Mouse (Mus musculus) CH12.LX (cell line): Measurements from ENCODE around the gene Parm1. TPM values are rescaled to one million over a fixed set of nuclear protein-coding genes. Genes with fewer than 3 reads are reported as not detected.

Experiments
- DNase-seq: peaks from one replicate; pipeline ENCODE4 v3.0.0-alpha.2; 2013; ENCODE audit errors: extremely low read depth
- H3K27ac ChIP-seq: 2 replicates; pipeline ENCODE4 v1.5.1; 2012; ENCODE audit warnings: low read depth, mild to moderate bottlenecking, control low read depth, moderate library complexity; ENCODE audit not compliant: insufficient read depth
- H3K27me3 ChIP-seq: replicated peaks from 2 replicates; pipeline ENCODE3; 2012; ENCODE audit warnings: inconsistent platforms
- H3K36me3 ChIP-seq, 2 experiments: replicated peaks in 1 of 2; 2 replicates each; pipeline versions ENCODE3 to v1.6.1; 2012; ENCODE audit warnings: inconsistent platforms in 1 of 2, low read length in 1 of 2, mild to moderate bottlenecking in 1 of 2, mixed read lengths in 1 of 2, moderate library complexity in 1 of 2; ENCODE audit not compliant: control insufficient read depth in 1 of 2, insufficient read depth in 1 of 2
- H3K4me1 ChIP-seq, 2 experiments: 2 replicates each; pipeline ENCODE4 v1.6.1; 2012; ENCODE audit warnings: inconsistent platforms in 1 of 2, moderate library complexity in 1 of 2; ENCODE audit not compliant: insufficient read depth in 2 of 2, control insufficient read depth in 1 of 2
- H3K4me2 ChIP-seq: 2 replicates; pipeline ENCODE4 v1.6.1; 2012; ENCODE audit warnings: low read depth, mild to moderate bottlenecking, control low read depth; ENCODE audit not compliant: poor library complexity, insufficient read depth, severe bottlenecking
- H3K4me3 ChIP-seq, 3 experiments: fragments of 150-350 bp in 1 of 3; sonication (generic) in 1 of 3; replicated peaks in 1 of 3; 2 replicates each; pipeline versions ENCODE3 to v1.5.1; 2011 to 2012; ENCODE audit warnings: low read depth in 2 of 3, low read length in 2 of 3, mild to moderate bottlenecking in 2 of 3, moderate library complexity in 2 of 3, control low read depth in 1 of 3, improper control_type of control experiment in 1 of 3, inconsistent platforms in 1 of 3, mixed read lengths in 1 of 3; ENCODE audit not compliant: poor library complexity in 1 of 3
- H3K79me2 ChIP-seq: replicated peaks from 2 replicates; pipeline ENCODE4 v1.6.1; 2012; ENCODE audit warnings: mild to moderate bottlenecking, moderate library complexity; ENCODE audit not compliant: control insufficient read depth, poor library complexity, insufficient read depth, severe bottlenecking; ENCODE audit errors: extremely low read depth
- H3K9ac ChIP-seq: 2 replicates; pipeline ENCODE4 v1.6.1; 2012; ENCODE audit warnings: low read depth, mild to moderate bottlenecking, control low read depth, moderate library complexity; ENCODE audit not compliant: insufficient read depth
- H3K9me3 ChIP-seq: replicated peaks from 2 replicates; pipeline ENCODE3; 2012; ENCODE audit warnings: low read length, inconsistent platforms, mixed read lengths
- CHD1 ChIP-seq: IDR thresholded peaks from 2 replicates; pipeline ENCODE4 v1.6.1; 2012; ENCODE audit warnings: low read depth, low read length, improper control_type of control experiment, inconsistent platforms
- CHD2 ChIP-seq: IDR thresholded peaks from 2 replicates; pipeline ENCODE4 v1.6.1; 2011; ENCODE audit warnings: low read length, improper control_type of control experiment
- E2F4 ChIP-seq: IDR thresholded peaks from 2 replicates; pipeline ENCODE4 v1.6.1; 2011; ENCODE audit warnings: low read depth, low read length, improper control_type of control experiment; ENCODE audit not compliant: insufficient replicate concordance
- ELF1 ChIP-seq: IDR thresholded peaks from 2 replicates; pipeline ENCODE4 v1.6.1; 2014; ENCODE audit warnings: low read depth, mild to moderate bottlenecking, inconsistent platforms, low read length, improper control_type of control experiment
- GABPA ChIP-seq: IDR thresholded peaks from 2 replicates; pipeline ENCODE4 v1.6.1; 2012; ENCODE audit warnings: low read depth, low read length, improper control_type of control experiment, inconsistent platforms; ENCODE audit not compliant: insufficient replicate concordance
- HCFC1 ChIP-seq: IDR thresholded peaks from 2 replicates; pipeline ENCODE4 v1.6.1; 2012; ENCODE audit warnings: low read depth, mild to moderate bottlenecking, inconsistent platforms, low read length, improper control_type of control experiment
- JUN ChIP-seq: IDR thresholded peaks from 2 replicates; pipeline ENCODE4 v1.6.1; 2011; ENCODE audit warnings: low read depth, mild to moderate bottlenecking, low read length, improper control_type of control experiment, moderate library complexity; ENCODE audit not compliant: insufficient read depth
- MAFK ChIP-seq: IDR thresholded peaks from 2 replicates; pipeline ENCODE4 v1.6.1; 2011; ENCODE audit warnings: low read length, improper control_type of control experiment; ENCODE audit not compliant: insufficient replicate concordance
- MAX ChIP-seq: IDR thresholded peaks from 2 replicates; pipeline ENCODE4 v1.6.1; 2011; ENCODE audit warnings: low read length, improper control_type of control experiment
- MAZ ChIP-seq: IDR thresholded peaks from 2 replicates; pipeline ENCODE4 v1.6.1; 2012; ENCODE audit warnings: low read depth, mild to moderate bottlenecking, inconsistent platforms, low read length, improper control_type of control experiment, moderate library complexity
- MEF2A ChIP-seq: IDR thresholded peaks from 2 replicates; pipeline ENCODE4 v1.6.1; 2014; ENCODE audit warnings: low read depth, mild to moderate bottlenecking, inconsistent platforms, low read length, improper control_type of control experiment, borderline replicate concordance
- MXI1 ChIP-seq: IDR thresholded peaks from 2 replicates; pipeline ENCODE4 v1.6.1; 2011; ENCODE audit warnings: mild to moderate bottlenecking, low read depth, low read length, improper control_type of control experiment
- NELFE ChIP-seq: IDR thresholded peaks from 2 replicates; pipeline ENCODE4 v1.6.1; 2011; ENCODE audit warnings: low read depth, low read length, improper control_type of control experiment
- PAX5 ChIP-seq: IDR thresholded peaks from 2 replicates; pipeline ENCODE4 v1.6.1; 2012; ENCODE audit warnings: low read length, inconsistent platforms, mixed read lengths
- POLR2AphosphoS2 ChIP-seq: IDR thresholded peaks from 2 replicates; pipeline ENCODE4 v1.6.1; 2011; ENCODE audit warnings: low read depth, low read length, improper control_type of control experiment
- RCOR1 ChIP-seq: conservative IDR thresholded peaks from 2 replicates; pipeline ENCODE4 v1.6.1; 2012; ENCODE audit warnings: low read depth, mild to moderate bottlenecking, inconsistent platforms, low read length, improper control_type of control experiment
- SIN3A ChIP-seq: IDR thresholded peaks from 2 replicates; pipeline ENCODE4 v1.6.1; 2012; ENCODE audit warnings: low read length, improper control_type of control experiment, inconsistent platforms
- SMC3 ChIP-seq: IDR thresholded peaks from 2 replicates; pipeline ENCODE4 v1.6.1; 2011; ENCODE audit warnings: low read depth, low read length, improper control_type of control experiment
- TBP ChIP-seq: conservative IDR thresholded peaks from 2 replicates; pipeline ENCODE4 v1.6.1; 2011; ENCODE audit warnings: low read depth, low read length, improper control_type of control experiment
- UBTF ChIP-seq: IDR thresholded peaks from 2 replicates; pipeline ENCODE4 v1.6.1; 2012; ENCODE audit warnings: low read depth, mild to moderate bottlenecking, inconsistent platforms, low read length, improper control_type of control experiment, moderate library complexity
- USF1 ChIP-seq: IDR thresholded peaks from 2 replicates; pipeline ENCODE4 v1.6.1; 2014; ENCODE audit warnings: low read depth, mild to moderate bottlenecking, inconsistent platforms, low read length, improper control_type of control experiment
- USF2 ChIP-seq: conservative IDR thresholded peaks from 2 replicates; pipeline ENCODE4 v1.6.1; 2011; ENCODE audit warnings: low read depth, low read length, improper control_type of control experiment
- ZC3H11A ChIP-seq: IDR thresholded peaks from 2 replicates; pipeline ENCODE4 v1.6.1; 2012; ENCODE audit warnings: low read depth, mild to moderate bottlenecking, inconsistent platforms, low read length, improper control_type of control experiment
- ZMIZ1 ChIP-seq: IDR thresholded peaks from 2 replicates; pipeline ENCODE4 v1.6.1; 2012; ENCODE audit warnings: low read depth, mild to moderate bottlenecking, inconsistent platforms, low read length, improper control_type of control experiment
- ZNF384 ChIP-seq: IDR thresholded peaks from 2 replicates; pipeline ENCODE4 v1.6.1; 2012; ENCODE audit warnings: low read depth, low read length, improper control_type of control experiment, inconsistent platforms
- dilution Hi-C: fragments of 300-500 bp; cut with MboI; formaldehyde crosslinking; loops from 2 replicates; pipeline ENCODE4 v1.14.3; 2020; ENCODE audit warnings: low sequenced_read_pairs; ENCODE audit not compliant: extremely low pct_unique_long_range_greater_than_20kb, extremely low pct_ligation_motif_present
- in situ Hi-C: fragments of 300-500 bp; cut with MboI; formaldehyde crosslinking; loops from 3 replicates; pipeline ENCODE4 v1.14.3; 2019; ENCODE audit warnings: low sequenced_read_pairs, low pct_ligation_motif_present, low pct_unique_long_range_greater_than_20kb, mixed read lengths
- polyA plus RNA-seq: library from polyadenylated mRNA; unstranded; fragments of >175 nt; gene quantifications from 2 replicates; pipeline ENCODE4 v1.2.1, GENCODE M21; 2012; ENCODE audit warnings: low read depth; ENCODE audit not compliant: insufficient read length
- total RNA-seq, 2 experiments: library from RNA; depleted of rRNA; stranded (reverse); fragments of 300-350 nt in 1 of 2; fragments of >200 nt in 1 of 2; gene quantifications; 2 replicates each; pipeline ENCODE4 v1.2.3; 2012 to 2014

Parm1 gene
- total and polyA plus RNA-seq, 3 experiments: 0.85 to 2.6 (median 0.90) TPM

GRCm38 (mm10) chr5:91621197-91621596 is 103.8 kb downstream of the Parm1 start:
- Histone ChIP-seq H3K36me3 (peaks cover 0 to 9% of the 10 kb centered on the region in 2 experiments), H3K27me3 (no peaks in the 10 kb centered on the region), H3K79me2 (no peaks in the 10 kb centered on the region), H3K4me2 (no peak overlapping the region), H3K9me3 (no peaks in the 10 kb centered on the region), H3K27ac (no peak overlapping the region), H3K4me1 (peaks cover 0 to 12% of the 10 kb centered on the region in 2 experiments; a peak in 2 of 4 replicates), H3K4me3 (no peak overlapping the region), H3K9ac (no peak overlapping the region)
- DNase-seq: no peak
- TF ChIP-seq ZNF384 (no peak), GABPA (no peak), ZMIZ1 (no peak)
- dilution Hi-C loops (no loop called here), in situ Hi-C loops (no loop called here)

GRCm38 (mm10) chr5:91626823-91627222 is 109.4 kb downstream of the Parm1 start:
- Histone ChIP-seq H3K9me3 (no peaks in the 10 kb centered on the region), H3K27ac (no peak overlapping the region), H3K9ac (no peak overlapping the region), H3K4me1 (peaks cover 15 to 34% of the 10 kb centered on the region in 2 experiments), H3K36me3 (peaks cover 0 to 6% of the 10 kb centered on the region in 2 experiments), H3K27me3 (no peaks in the 10 kb centered on the region), H3K4me3 (no peak overlapping the region), H3K79me2 (no peaks in the 10 kb centered on the region), H3K4me2 (no peak overlapping the region)
- in situ Hi-C loops: no loop called here
- TF ChIP-seq CHD2 (no peak), MXI1 (no peak), RCOR1 (no peak), CHD1 (no peak), ELF1 (no peak), USF1 (no peak), TBP (no peak), ZMIZ1 (no peak), ZNF384 (no peak), PAX5 (no peak)
- dilution Hi-C loops: no loop called here
- DNase-seq: no peak

- peak; percentile 63 for DNase-seq
- TF ChIP-seq E2F4: no peak
- TF ChIP-seq SIN3A: no peak
- no peak for TF ChIP-seq ELF1
- peak; percentile 98 for TF ChIP-seq MEF2A
- no peak for TF ChIP-seq ZNF384
- TF ChIP-seq ZC3H11A: no peak
- TF ChIP-seq POLR2AphosphoS2: no peak
- TF ChIP-seq PAX5: no peak
- TF ChIP-seq JUN: no peak
- TF ChIP-seq MAZ: no peak
- no peak for TF ChIP-seq MAFK
- no peak for TF ChIP-seq ZMIZ1
- TF ChIP-seq USF1: no peak
- TF ChIP-seq USF2: no peak
- no peak for TF ChIP-seq HCFC1
- TF ChIP-seq TBP: no peak
- no peak for TF ChIP-seq NELFE
- no peak for TF ChIP-seq UBTF
- TF ChIP-seq MAX: peak; percentile 49; the same call in 1 of the 2 replicates
- no peak for TF ChIP-seq SMC3
These were observed 112.1 kb downstream of the Parm1 start for GRCm38 (mm10) chr5:91629472-91629871.

More at GRCm38 (mm10) chr5:91629472-91629871, 112.1 kb downstream of the Parm1 start:
- dilution Hi-C loops (no loop called here), in situ Hi-C loops (no loop called here)
- no peak overlapping the region for H3K4me3 ChIP-seq
- no peaks in the 10 kb centered on the region for H3K9me3 ChIP-seq
- H3K4me2 ChIP-seq: 0 out of 2 replicates have a peak overlapping the region, but pooled peaks have one; percentile 18
- H3K79me2 ChIP-seq: no peaks in the 10 kb centered on the region
- no peak overlapping the region for H3K9ac ChIP-seq
- H3K4me1 ChIP-seq: peaks cover 15 to 29% of the 10 kb centered on the region in 2 experiments
- H3K36me3 ChIP-seq: peaks cover 0 to 3% of the 10 kb centered on the region in 2 experiments
- H3K27me3 ChIP-seq: no peaks in the 10 kb centered on the region
- peak overlapping the region; percentile 73; the same call in 1 of the 2 replicates for H3K27ac ChIP-seq
